Mouse (Mus musculus): ENCODE measurements around the gene Pafah1b1. TPM values are rescaled to one million over a fixed set of nuclear protein-coding genes. Genes with fewer than 3 reads are reported as not detected.

The Pafah1b1 gene
- polyA plus RNA-seq, 1 experiment from 2014 or later, result 103 TPM

- no peaks in the 10 kb centered on the region for H3K4me1 ChIP-seq (ENCODE audit: control insufficient read depth, insufficient read depth, low read length)
- 84% methylated on average over 10 of the region's 10 CpGs for WGBS
- H3K9me3 ChIP-seq (ENCODE audit: control insufficient read depth, low read length), result no peaks in the 10 kb centered on the region
- no peaks in the 10 kb centered on the region for H3K36me3 ChIP-seq (ENCODE audit: control insufficient read depth, insufficient read depth, low read length)
- no peak overlapping the region for H3K4me2 ChIP-seq
- ATAC-seq (ENCODE audit: low FRiP score) (no peak), DNase-seq (ENCODE audit: low spot score, missing footprints) (no peak)
- H3K27ac ChIP-seq (ENCODE audit: low read depth, low read length), result no peak overlapping the region
- H3K4me3 ChIP-seq (ENCODE audit: low read depth, low read length), result no peak overlapping the region
- H3K27me3 ChIP-seq (ENCODE audit: control insufficient read depth, insufficient read depth, low read length), result no peaks in the 10 kb centered on the region
- H3K9ac ChIP-seq (ENCODE audit: low read length), result no peak overlapping the region
Measured at GRCm38 (mm10) chr11:74763960-74764625, 39.6 kb upstream of the Pafah1b1 start.

- Histone ChIP-seq H3K27ac (ENCODE audit: low read depth, low read length) (no peak overlapping the region), H3K9me3 (ENCODE audit: control insufficient read depth, low read length) (no peaks in the 10 kb centered on the region), H3K4me3 (ENCODE audit: low read depth, low read length) (no peak overlapping the region), H3K27me3 (ENCODE audit: control insufficient read depth, insufficient read depth, low read length) (no peaks in the 10 kb centered on the region), H3K4me2 (no peak overlapping the region), H3K9ac (ENCODE audit: low read length) (no peak overlapping the region), H3K4me1 (ENCODE audit: control insufficient read depth, insufficient read depth, low read length) (no peaks in the 10 kb centered on the region), H3K36me3 (ENCODE audit: control insufficient read depth, insufficient read depth, low read length) (no peaks in the 10 kb centered on the region)
- DNase-seq (ENCODE audit: low spot score, missing footprints), result no peak
- 76% methylated on average over 12 of the region's 12 CpGs for WGBS
- no peak for ATAC-seq (ENCODE audit: low FRiP score)
Measured at GRCm38 (mm10) chr11:74761011-74761705, 36.7 kb upstream of the Pafah1b1 start.

- no peak overlapping the region for H3K27ac ChIP-seq (ENCODE audit: low read depth, low read length)
- no peaks in the 10 kb centered on the region for H3K4me1 ChIP-seq (ENCODE audit: control insufficient read depth, insufficient read depth, low read length)
- no peaks in the 10 kb centered on the region for H3K36me3 ChIP-seq (ENCODE audit: control insufficient read depth, insufficient read depth, low read length)
- no peaks in the 10 kb centered on the region for H3K27me3 ChIP-seq (ENCODE audit: control insufficient read depth, insufficient read depth, low read length)
- H3K4me3 ChIP-seq (ENCODE audit: low read depth, low read length), result no peak overlapping the region
- H3K9me3 ChIP-seq (ENCODE audit: control insufficient read depth, low read length), result no peaks in the 10 kb centered on the region
- H3K9ac ChIP-seq (ENCODE audit: low read length), result no peak overlapping the region
- WGBS, result 73% methylated on average over 2 of the region's 2 CpGs
- DNase-seq (ENCODE audit: low spot score, missing footprints) (no peak), ATAC-seq (ENCODE audit: low FRiP score) (no peak)
- H3K4me2 ChIP-seq, result no peak overlapping the region
Measured at GRCm38 (mm10) chr11:74756631-74757030, 32.2 kb upstream of the Pafah1b1 start.

GRCm38 (mm10) chr11:74751352-74752066 is 27.0 kb upstream of the Pafah1b1 start:
- no peaks in the 10 kb centered on the region for H3K27me3 ChIP-seq (ENCODE audit: control insufficient read depth, insufficient read depth, low read length)
- no peaks in the 10 kb centered on the region for H3K9me3 ChIP-seq (ENCODE audit: control insufficient read depth, low read length)
- no peak overlapping the region for H3K9ac ChIP-seq (ENCODE audit: low read length)
- H3K27ac ChIP-seq (ENCODE audit: low read depth, low read length), result no peak overlapping the region
- DNase-seq (ENCODE audit: low spot score, missing footprints), result no peak
- H3K4me1 ChIP-seq (ENCODE audit: control insufficient read depth, insufficient read depth, low read length), result no peaks in the 10 kb centered on the region
- H3K36me3 ChIP-seq (ENCODE audit: control insufficient read depth, insufficient read depth, low read length), result no peaks in the 10 kb centered on the region
- no peak overlapping the region for H3K4me3 ChIP-seq (ENCODE audit: low read depth, low read length)
- H3K4me2 ChIP-seq, result no peak overlapping the region
- WGBS, result 45% methylated on average over 9 of the region's 9 CpGs
- 0 out of 2 replicates have a peak, but pooled peaks have one; percentile 44 for ATAC-seq (ENCODE audit: low FRiP score)

GRCm38 (mm10) chr11:74750662-74751351 is 26.3 kb upstream of the Pafah1b1 start:
- H3K27me3 ChIP-seq (ENCODE audit: control insufficient read depth, insufficient read depth, low read length), result no peaks in the 10 kb centered on the region

GRCm38 (mm10) chr11:74749241-74749640 is 24.8 kb upstream of the Pafah1b1 start:
- 94% methylated on average over 13 of the region's 13 CpGs for WGBS
- no peaks in the 10 kb centered on the region for H3K9me3 ChIP-seq (ENCODE audit: control insufficient read depth, low read length)
- H3K36me3 ChIP-seq (ENCODE audit: control insufficient read depth, insufficient read depth, low read length), result no peaks in the 10 kb centered on the region
- no peaks in the 10 kb centered on the region for H3K4me1 ChIP-seq (ENCODE audit: control insufficient read depth, insufficient read depth, low read length)
- DNase-seq (ENCODE audit: low spot score, missing footprints) (no peak), ATAC-seq (ENCODE audit: low FRiP score) (no peak)
- no peak overlapping the region for H3K4me2 ChIP-seq
- no peak overlapping the region for H3K4me3 ChIP-seq (ENCODE audit: low read depth, low read length)
- no peak overlapping the region for H3K9ac ChIP-seq (ENCODE audit: low read length)
- no peak overlapping the region for H3K27ac ChIP-seq (ENCODE audit: low read depth, low read length)
- H3K27me3 ChIP-seq (ENCODE audit: control insufficient read depth, insufficient read depth, low read length), result no peaks in the 10 kb centered on the region

More at GRCm38 (mm10) chr11:74750662-74751351, 26.3 kb upstream of the Pafah1b1 start:
- no peaks in the 10 kb centered on the region for H3K4me1 ChIP-seq (ENCODE audit: control insufficient read depth, insufficient read depth, low read length)
- no peaks in the 10 kb centered on the region for H3K9me3 ChIP-seq (ENCODE audit: control insufficient read depth, low read length)
- H3K36me3 ChIP-seq (ENCODE audit: control insufficient read depth, insufficient read depth, low read length), result no peaks in the 10 kb centered on the region
- DNase-seq (ENCODE audit: low spot score, missing footprints), result no peak
- no peak for ATAC-seq (ENCODE audit: low FRiP score)
- no peak overlapping the region for H3K4me3 ChIP-seq (ENCODE audit: low read depth, low read length)
- whole genome bisulfite sequencing, result 91% methylated on average over 7 of the region's 7 CpGs
- H3K27ac ChIP-seq (ENCODE audit: low read depth, low read length), result no peak overlapping the region
- no peak overlapping the region for H3K9ac ChIP-seq (ENCODE audit: low read length)
- no peak overlapping the region for H3K4me2 ChIP-seq

GRCm38 (mm10) chr11:74748022-74748421 is 23.6 kb upstream of the Pafah1b1 start:
- no peak overlapping the region for H3K4me3 ChIP-seq (ENCODE audit: low read depth, low read length)

GRCm38 (mm10) chr11:74737861-74738260 is 13.4 kb upstream of the Pafah1b1 start:
- H3K36me3 ChIP-seq (ENCODE audit: control insufficient read depth, insufficient read depth, low read length), result no peaks in the 10 kb centered on the region
- no peak for ATAC-seq (ENCODE audit: low FRiP score)
- H3K4me3 ChIP-seq (ENCODE audit: low read depth, low read length), result no peak overlapping the region
- H3K9me3 ChIP-seq (ENCODE audit: control insufficient read depth, low read length), result no peaks in the 10 kb centered on the region
- H3K27me3 ChIP-seq (ENCODE audit: control insufficient read depth, insufficient read depth, low read length), result no peaks in the 10 kb centered on the region
- no peak overlapping the region for H3K27ac ChIP-seq (ENCODE audit: low read depth, low read length)
- no peak for DNase-seq (ENCODE audit: low spot score, missing footprints)
- peaks cover 6% of the 10 kb centered on the region; the same call in 1 of the 2 replicates for H3K4me1 ChIP-seq (ENCODE audit: control insufficient read depth, insufficient read depth, low read length)
- no peak overlapping the region for H3K4me2 ChIP-seq
- no peak overlapping the region for H3K9ac ChIP-seq (ENCODE audit: low read length)
- 73% methylated on average over 3 of the region's 3 CpGs for WGBS

More at GRCm38 (mm10) chr11:74748022-74748421, 23.6 kb upstream of the Pafah1b1 start:
- H3K9ac ChIP-seq (ENCODE audit: low read length), result no peak overlapping the region
- ATAC-seq (ENCODE audit: low FRiP score) (no peak), DNase-seq (ENCODE audit: low spot score, missing footprints) (no peak)
- H3K4me2 ChIP-seq, result no peak overlapping the region
- no peaks in the 10 kb centered on the region for H3K36me3 ChIP-seq (ENCODE audit: control insufficient read depth, insufficient read depth, low read length)
- no peaks in the 10 kb centered on the region for H3K9me3 ChIP-seq (ENCODE audit: control insufficient read depth, low read length)
- WGBS, result 71% methylated on average over 4 of the region's 4 CpGs
- no peak overlapping the region for H3K27ac ChIP-seq (ENCODE audit: low read depth, low read length)
- no peaks in the 10 kb centered on the region for H3K4me1 ChIP-seq (ENCODE audit: control insufficient read depth, insufficient read depth, low read length)
- H3K27me3 ChIP-seq (ENCODE audit: control insufficient read depth, insufficient read depth, low read length), result no peaks in the 10 kb centered on the region

Data from midbrain, embryonic 11.5 days (tissue).